Mouse (Mus musculus) neural tube, embryonic 13.5 days (tissue): Measurements from ENCODE around the gene Atp5h. TPM values are rescaled to one million over a fixed set of nuclear protein-coding genes. Genes with fewer than 3 reads are reported as not detected.

Source experiments
- ATAC-seq: fragments of 200-750 bp; cut with Nextera tagmentation; 2 replicates; pipeline ENCODE4 v1.8.0; 2017; ENCODE audit warnings: low read depth, mild to moderate bottlenecking, moderate TSS enrichment, moderate library complexity
- H3K27ac ChIP-seq: fragments of 300-500 bp; sonication (generic); replicated peaks from 2 replicates; pipeline ENCODE4 v1.5.1; 2015; ENCODE audit warnings: moderate library complexity, mild to moderate bottlenecking, inconsistent platforms
- H3K27me3 ChIP-seq: fragments of 300-500 bp; sonication (generic); 2 replicates; pipeline ENCODE4 v1.6.1; 2015; ENCODE audit warnings: mild to moderate bottlenecking, inconsistent platforms
- H3K36me3 ChIP-seq: fragments of 300-500 bp; sonication (generic); 2 replicates; pipeline ENCODE4 v1.6.1; 2015; ENCODE audit warnings: mild to moderate bottlenecking, inconsistent platforms
- H3K4me1 ChIP-seq: fragments of 300-500 bp; sonication (generic); replicated peaks from 2 replicates; pipeline ENCODE4 v1.6.1; 2015; ENCODE audit warnings: inconsistent platforms
- H3K4me2 ChIP-seq: fragments of 300-500 bp; sonication (generic); 2 replicates; pipeline ENCODE4 v1.6.1; 2015; ENCODE audit warnings: inconsistent platforms, mild to moderate bottlenecking, moderate library complexity
- H3K4me3 ChIP-seq: fragments of 300-500 bp; sonication (generic); 2 replicates; pipeline ENCODE4 v1.5.1; 2015; ENCODE audit warnings: mild to moderate bottlenecking, inconsistent platforms
- H3K9ac ChIP-seq: fragments of 300-500 bp; sonication (generic); 2 replicates; pipeline ENCODE4 v1.6.1; 2015; ENCODE audit warnings: moderate library complexity, mild to moderate bottlenecking, inconsistent platforms
- H3K9me3 ChIP-seq: fragments of 300-500 bp; sonication (generic); 2 replicates; pipeline ENCODE4 v1.6.1; 2016; ENCODE audit warnings: inconsistent platforms
- WGBS: fragments of 180-500 bp; shearing (Covaris S2); methylation state at CpG from one replicate; pipeline ENCODE4 v1.1.7; 2015; 5-methylcytosine and 5-hydroxymethylcytosine counted together
- microRNA-seq: library from miRNA; unstranded; fragments of <30 nt; microRNA quantifications from one replicate; pipeline ENCODE4, GENCODE M21; 2016
- polyA plus RNA-seq: library from polyadenylated mRNA; unstranded; fragments of >200 nt; fragmentation: Nextera tagmentation; extraction: Ambion mirVana; gene quantifications from 2 replicates; pipeline ENCODE4 v1.2.1, GENCODE M21; 2015

Atp5h gene
- polyA plus RNA-seq, 1 experiment from 2014 or later = 1,025 TPM

DNA sequence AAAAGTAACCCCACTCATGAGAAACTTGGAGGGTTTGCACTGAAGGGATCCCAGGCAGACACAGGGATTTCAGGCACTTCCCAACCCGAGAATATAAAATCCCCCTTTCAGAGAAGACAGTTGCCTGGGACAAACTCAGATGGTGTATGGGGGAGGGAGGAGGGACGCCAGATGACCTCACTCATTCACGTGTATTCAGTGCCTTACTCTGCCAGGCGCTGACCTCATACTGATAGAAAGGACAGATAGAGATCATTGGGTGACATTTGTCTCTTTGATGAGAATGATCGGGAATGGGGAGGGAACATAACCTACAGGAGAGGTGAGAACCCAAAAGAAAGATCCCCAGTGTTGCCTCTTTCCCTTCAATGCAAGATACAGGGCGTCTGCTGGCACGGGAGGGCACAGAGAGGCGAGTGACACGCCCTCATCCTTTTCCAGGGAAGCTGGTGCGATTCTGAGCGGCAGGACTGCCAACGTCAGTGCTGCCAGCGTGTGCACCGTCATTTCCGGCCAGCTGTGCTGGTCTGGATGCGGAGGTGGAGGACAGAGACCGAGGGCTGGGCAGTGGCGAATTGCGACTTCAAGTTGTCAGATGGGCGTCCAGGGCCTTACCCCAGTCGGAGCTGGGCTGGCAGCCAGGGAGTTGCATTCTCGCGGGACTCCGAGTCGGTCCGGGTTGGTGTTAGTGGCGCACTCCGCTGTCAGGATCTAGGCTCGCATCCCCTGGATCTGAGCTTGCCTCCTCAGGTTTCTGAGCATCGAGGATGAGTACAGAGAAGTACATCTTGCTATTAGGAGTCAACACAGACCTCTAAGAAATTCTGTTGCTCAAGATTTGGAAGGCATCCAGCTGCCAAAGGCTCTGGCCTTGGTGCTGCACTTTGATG is 45.7 kb downstream of the Atp5h start:
- WGBS = 2% methylated on average over 30 of the region's 30 CpGs
- Histone ChIP-seq H3K9me3 (no peaks in the 10 kb centered on the region), H3K4me1 (peaks cover 16% of the 10 kb centered on the region), H3K27me3 (peaks cover 51% of the 10 kb centered on the region), H3K4me3 (peak overlapping the region; percentile 46), H3K27ac (peak overlapping the region; percentile 57), H3K36me3 (no peaks in the 10 kb centered on the region), H3K9ac (peak overlapping the region; percentile 75), H3K4me2 (peak overlapping the region; percentile 70)
- peak; percentile 71 for ATAC-seq

- H3K9ac ChIP-seq = no peak overlapping the region
- no peak overlapping the region for H3K27ac ChIP-seq
- H3K4me3 ChIP-seq = no peak overlapping the region
- peaks cover 60% of the 10 kb centered on the region for H3K27me3 ChIP-seq
- H3K36me3 ChIP-seq = no peaks in the 10 kb centered on the region
- no peaks in the 10 kb centered on the region for H3K9me3 ChIP-seq
- no peak overlapping the region for H3K4me2 ChIP-seq
- H3K4me1 ChIP-seq = peaks cover 17% of the 10 kb centered on the region
- 54% methylated on average over 2 of the region's 2 CpGs for WGBS
- ATAC-seq = no peak
Observed at GRCm38 (mm10) chr11:115372737-115373136, 47.0 kb downstream of the Atp5h start.

DNA sequence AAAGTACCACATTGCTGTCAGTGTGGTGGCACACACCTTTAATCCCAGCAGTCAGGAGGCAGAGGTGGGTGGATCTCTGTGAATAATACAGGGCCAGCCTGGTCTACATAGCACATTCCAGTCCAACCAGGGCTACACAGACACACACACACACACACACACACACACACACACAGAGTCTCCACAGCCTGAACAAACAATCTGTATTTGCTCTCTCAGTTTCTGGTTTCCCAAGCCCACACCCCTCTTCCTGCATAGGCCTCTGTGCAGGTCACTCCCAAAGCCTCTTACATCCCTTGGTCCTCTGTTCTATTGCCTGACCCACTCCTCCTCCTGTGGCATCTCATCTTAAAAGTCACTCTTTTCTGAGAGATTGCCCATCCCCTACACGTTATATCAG is 47.7 kb downstream of the Atp5h start:
- ATAC-seq = no peak
- Histone ChIP-seq H3K4me2 (no peak overlapping the region), H3K27ac (no peak overlapping the region), H3K4me3 (no peak overlapping the region), H3K9ac (no peak overlapping the region), H3K36me3 (no peaks in the 10 kb centered on the region), H3K27me3 (peaks cover 60% of the 10 kb centered on the region), H3K4me1 (peaks cover 20% of the 10 kb centered on the region), H3K9me3 (no peaks in the 10 kb centered on the region)
- 72% methylated on average over 1 of the region's 1 CpGs for WGBS

DNA sequence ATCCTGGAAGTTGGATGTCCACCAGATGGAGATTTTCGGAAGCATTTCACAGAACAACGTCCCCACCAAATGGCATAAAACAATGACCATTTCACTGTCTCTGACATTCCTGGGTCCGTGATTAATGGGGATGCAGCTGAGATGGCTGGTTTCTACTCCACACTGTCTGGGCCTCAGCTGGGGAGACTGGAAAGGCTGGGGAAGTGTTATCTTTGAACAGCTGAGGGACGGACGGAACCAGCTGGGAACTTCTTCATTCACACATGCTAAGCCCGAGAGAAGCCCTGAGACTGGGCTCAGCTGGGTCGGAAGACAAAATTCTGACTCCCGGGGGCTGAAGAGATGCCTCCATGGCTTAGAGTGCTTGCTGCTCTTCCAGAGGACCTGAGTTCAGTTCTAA is 48.4 kb downstream of the Atp5h start:
- ATAC-seq = no peak
- no peak overlapping the region for H3K27ac ChIP-seq
- 33% methylated on average over 8 of the region's 8 CpGs for WGBS
- H3K27me3 ChIP-seq = peaks cover 60% of the 10 kb centered on the region
- no peak overlapping the region for H3K4me2 ChIP-seq
- peaks cover 26% of the 10 kb centered on the region for H3K4me1 ChIP-seq
- H3K9ac ChIP-seq = no peak overlapping the region
- H3K9me3 ChIP-seq = no peaks in the 10 kb centered on the region
- H3K4me3 ChIP-seq = no peak overlapping the region
- no peaks in the 10 kb centered on the region for H3K36me3 ChIP-seq

DNA sequence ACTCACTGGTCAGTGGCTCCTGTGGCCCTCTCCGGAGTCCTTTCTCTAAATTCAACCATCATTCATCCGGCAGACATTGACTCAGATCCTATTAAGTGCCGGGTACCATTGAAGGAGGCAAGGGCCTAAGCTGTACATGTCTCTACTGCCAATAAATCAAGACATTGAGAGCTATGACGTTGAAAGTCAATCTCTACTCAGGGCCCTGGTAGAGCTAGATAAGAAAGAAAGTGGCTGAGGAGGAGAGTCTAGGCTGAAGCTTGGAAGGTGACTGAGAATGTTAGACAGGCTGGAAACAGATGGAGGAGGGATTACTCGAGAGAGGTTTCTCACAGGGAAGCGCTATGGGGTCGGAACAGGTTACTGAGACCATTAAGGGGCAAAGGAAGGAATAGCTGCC is 49.4 kb downstream of the Atp5h start:
- Histone ChIP-seq H3K4me3 (no peak overlapping the region), H3K9ac (no peak overlapping the region), H3K4me1 (peaks cover 36% of the 10 kb centered on the region), H3K36me3 (no peaks in the 10 kb centered on the region), H3K9me3 (no peaks in the 10 kb centered on the region), H3K27me3 (peaks cover 59% of the 10 kb centered on the region), H3K4me2 (no peak overlapping the region), H3K27ac (no peak overlapping the region)
- WGBS = 54% methylated on average over 7 of the region's 7 CpGs
- no peak for ATAC-seq

GRCm38 (mm10) chr11:115367395-115367944 is 52.3 kb downstream of the Atp5h start, which contains the start of gene Hid1:
Hid1 (minus strand) TSS chr11:115367756.
- under 1% methylated on average over 37 of the region's 39 CpGs for WGBS

DNA sequence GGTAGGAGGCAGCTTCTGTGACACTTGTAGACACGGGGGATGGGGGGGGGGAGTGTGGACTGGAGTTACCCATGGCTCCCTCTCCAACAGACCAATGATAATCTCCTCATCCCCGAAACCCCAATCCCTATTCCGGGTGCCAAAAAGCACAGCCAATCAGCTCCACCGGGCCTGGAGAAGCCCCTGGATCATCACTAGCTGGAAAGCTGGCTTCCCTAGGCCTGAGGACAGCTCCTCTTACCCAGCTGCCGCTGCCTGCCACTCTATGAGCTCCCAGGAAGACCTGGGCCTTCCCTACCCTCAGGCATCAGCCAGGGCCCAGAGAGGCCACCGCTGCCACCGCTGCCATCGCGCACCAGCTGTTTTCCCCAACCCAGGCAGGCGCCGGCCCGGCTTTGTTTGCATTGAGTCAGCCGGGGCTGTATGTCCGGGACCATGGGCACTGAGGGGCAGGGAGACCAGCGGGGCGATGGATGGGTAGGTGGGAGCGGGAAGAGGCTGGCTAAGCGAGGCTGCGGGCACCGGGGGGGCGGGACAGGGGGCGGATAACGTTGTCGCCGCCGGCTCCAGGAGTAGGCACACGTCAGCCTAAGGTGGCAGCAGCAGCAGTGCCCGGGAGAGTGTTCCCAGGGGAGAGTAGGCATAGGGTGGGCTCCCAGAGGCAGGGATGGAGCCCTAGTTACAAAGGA is 52.9 kb downstream of the Atp5h start:
- Histone ChIP-seq H3K9me3 (no peaks in the 10 kb centered on the region), H3K36me3 (no peaks in the 10 kb centered on the region), H3K27me3 (peaks cover 32% of the 10 kb centered on the region), H3K9ac (peak overlapping the region; percentile 89), H3K4me1 (peaks cover 23% of the 10 kb centered on the region), H3K4me2 (peak overlapping the region; percentile 86), H3K27ac (peak overlapping the region; percentile 90), H3K4me3 (peak overlapping the region; percentile 65)
- 1% methylated on average over 28 of the region's 28 CpGs for WGBS
- peak; percentile 81 for ATAC-seq

More at GRCm38 (mm10) chr11:115367395-115367944, 52.3 kb downstream of the Atp5h start, which contains the start of gene Hid1:
- peak within 1 kb of the TSS; percentile 86 for H3K4me2 ChIP-seq
- no peaks in the 10 kb centered on the region for H3K9me3 ChIP-seq
- H3K27me3 ChIP-seq = peaks cover 38% of the 10 kb centered on the region
- H3K27ac ChIP-seq = peak within 1 kb of the TSS; percentile 90
- peak within 1 kb of the TSS; percentile 89 for H3K9ac ChIP-seq
- H3K36me3 ChIP-seq = no peaks in the 10 kb centered on the region
- H3K4me3 ChIP-seq = peak within 1 kb of the TSS; percentile 65
- peaks cover 23% of the 10 kb centered on the region for H3K4me1 ChIP-seq
- peak; percentile 83 for ATAC-seq

DNA sequence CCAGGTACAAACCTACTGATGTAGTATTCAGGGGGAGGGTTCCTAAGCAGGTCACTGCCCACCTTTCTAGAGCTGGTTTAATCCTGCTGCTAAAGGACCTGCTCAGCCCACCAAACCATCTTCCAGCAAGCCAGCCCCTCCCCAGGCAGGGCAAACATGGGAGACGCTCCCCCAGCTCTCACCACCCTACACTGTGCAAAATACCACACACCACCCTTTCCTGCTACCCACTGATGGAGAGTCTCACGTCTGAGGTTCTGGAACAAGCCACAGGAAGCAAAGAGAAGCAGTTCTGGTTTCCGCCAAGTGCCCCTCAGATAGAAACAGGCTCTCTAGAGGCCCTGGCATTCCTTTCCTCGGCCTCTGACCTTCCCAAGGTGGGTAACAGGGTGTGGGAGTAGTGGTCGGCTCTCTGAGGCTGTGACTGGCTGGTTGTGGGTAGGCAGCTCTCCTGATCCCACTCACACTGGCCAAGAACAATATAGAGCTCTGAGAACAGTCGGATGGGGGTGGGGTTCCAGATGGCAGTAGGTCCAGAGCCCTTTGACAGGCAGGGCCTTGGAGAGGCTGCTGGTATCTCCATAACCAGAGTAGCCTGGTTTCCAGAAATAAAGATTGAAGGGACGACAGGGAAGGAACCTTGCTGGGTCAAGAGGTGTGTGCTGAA is 53.6 kb downstream of the Atp5h start:
- 36% methylated on average over 7 of the region's 7 CpGs for WGBS
- Histone ChIP-seq H3K9me3 (no peaks in the 10 kb centered on the region), H3K4me2 (peak overlapping the region; percentile 86), H3K36me3 (no peaks in the 10 kb centered on the region), H3K27me3 (peaks cover 32% of the 10 kb centered on the region), H3K9ac (peak overlapping the region; percentile 89), H3K27ac (peak overlapping the region; percentile 90), H3K4me1 (peaks cover 23% of the 10 kb centered on the region), H3K4me3 (peak overlapping the region; percentile 65)
- ATAC-seq = peak; percentile 20; the same call in 1 of the 2 replicates

Small RNAs within 50 kb of the gene (microRNA-seq; reads per million reads assigned to microRNA genes)
- 0.44 reads per million for gene Mir3968

Other genes with a start within 250 kb of the Atp5h start
- 11.6 and 11.8 TPM in 2 replicates for gene Tmem104, start 232.5 kb downstream of the Atp5h start, polyA plus RNA-seq
- 16.3 and 24.1 TPM in 2 replicates for gene Nat9, start 232.1 kb downstream of the Atp5h start, polyA plus RNA-seq
- gene Grin2c, start 152.7 kb downstream of the Atp5h start, polyA plus RNA-seq = 0.55 and 0.57 TPM in 2 replicates
- gene Fdxr, start 142.9 kb downstream of the Atp5h start, polyA plus RNA-seq = 19.4 and 20.4 TPM in 2 replicates
- gene Fads6, start 122.3 kb downstream of the Atp5h start, polyA plus RNA-seq = 0.65 and 1.1 TPM in 2 replicates
- gene Otop2, start 112.8 kb downstream of the Atp5h start, polyA plus RNA-seq = not detected in 2 replicates
- gene Ush1g, start 97.9 kb downstream of the Atp5h start, polyA plus RNA-seq = 0.14 and 0.18 TPM in 2 replicates
- gene Otop3, start 85.2 kb downstream of the Atp5h start, polyA plus RNA-seq = 1.4 and 2.1 TPM in 2 replicates
- 41.5 and 44.6 TPM in 2 replicates for gene Hid1, start 52.2 kb downstream of the Atp5h start, polyA plus RNA-seq
- gene Cdr2l, start 38.0 kb downstream of the Atp5h start, polyA plus RNA-seq = 23.7 and 24.1 TPM in 2 replicates
- gene Mrpl58, start 16.2 kb downstream of the Atp5h start, polyA plus RNA-seq = 182 and 203 TPM in 2 replicates
- gene Kctd2, start 166 bp upstream of the Atp5h start, polyA plus RNA-seq = 22.9 and 23.5 TPM in 2 replicates
- not detected in 2 replicates for gene Trim80, start 20.6 kb upstream of the Atp5h start, polyA plus RNA-seq
- gene Slc16a5, start 42.5 kb upstream of the Atp5h start, polyA plus RNA-seq = 0.20 TPM in 1 of 2 replicates, not detected in the other
- 13.1 and 14.4 TPM in 2 replicates for gene Armc7, start 55.7 kb upstream of the Atp5h start, polyA plus RNA-seq
- gene Nt5c, start 71.9 kb upstream of the Atp5h start, polyA plus RNA-seq = 95.6 and 96.7 TPM in 2 replicates
- 1,262 and 1,276 TPM in 2 replicates for gene Jpt1, start 94.4 kb upstream of the Atp5h start, polyA plus RNA-seq
- gene Sumo2, start 116.3 kb upstream of the Atp5h start, polyA plus RNA-seq = 1,158 and 1,175 TPM in 2 replicates
- gene Nup85, start 144.5 kb upstream of the Atp5h start, polyA plus RNA-seq = 99.8 and 119 TPM in 2 replicates
- gene Mrps7, start 184.0 kb upstream of the Atp5h start, polyA plus RNA-seq = 73.9 and 91.8 TPM in 2 replicates
- 36.1 and 36.4 TPM in 2 replicates for gene Gga3, start 184.1 kb upstream of the Atp5h start, polyA plus RNA-seq
- 12.0 and 12.5 TPM in 2 replicates for gene Mif4gd, start 193.0 kb upstream of the Atp5h start, polyA plus RNA-seq
- 33.0 and 37.5 TPM in 2 replicates for gene Slc25a19, start 208.3 kb upstream of the Atp5h start, polyA plus RNA-seq